Mouse (Mus musculus): ENCODE data around the gene Isca2. TPM values are rescaled to one million over a fixed set of nuclear protein-coding genes. Genes with fewer than 3 reads are reported as not detected.

The Isca2 gene
- polyA plus RNA-seq, 1 experiment from 2014 or later: 137 TPM

GRCm38 (mm10) chr12:84786091-84786490, 13.0 kb downstream of the Isca2 start:
- Histone ChIP-seq H3K4me2 (ENCODE audit: low read length) (no peak overlapping the region), H3K4me3 (ENCODE audit: low read depth, low read length) (no peak overlapping the region), H3K9ac (ENCODE audit: low read depth, low read length) (no peak overlapping the region), H3K4me1 (ENCODE audit: control insufficient read depth, insufficient read depth, low read length) (no peaks in the 10 kb centered on the region), H3K27me3 (ENCODE audit: control insufficient read depth, insufficient read depth, low read depth, low read length) (no peaks in the 10 kb centered on the region), H3K27ac (ENCODE audit: low read length) (no peak overlapping the region), H3K9me3 (replicated peaks; ENCODE audit: control insufficient read depth, low read length, poor library complexity, severe bottlenecking) (no peaks in the 10 kb centered on the region), H3K36me3 (ENCODE audit: control insufficient read depth, insufficient read depth, low read length) (no peaks in the 10 kb centered on the region)
- WGBS: 63% methylated on average over 5 of the region's 5 CpGs
- ATAC-seq: no peak

- no peak overlapping the region for H3K9ac ChIP-seq (ENCODE audit: low read depth, low read length)
- H3K36me3 ChIP-seq (ENCODE audit: control insufficient read depth, insufficient read depth, low read length): no peaks in the 10 kb centered on the region
- no peak for ATAC-seq
- H3K4me3 ChIP-seq (ENCODE audit: low read depth, low read length): no peak overlapping the region
- WGBS: 77% methylated on average over 10 of the region's 10 CpGs
- no peaks in the 10 kb centered on the region for H3K27me3 ChIP-seq (ENCODE audit: control insufficient read depth, insufficient read depth, low read depth, low read length)
- no peak overlapping the region for H3K4me2 ChIP-seq (ENCODE audit: low read length)
- no peaks in the 10 kb centered on the region for H3K9me3 ChIP-seq (replicated peaks; ENCODE audit: control insufficient read depth, low read length, poor library complexity, severe bottlenecking)
- H3K4me1 ChIP-seq (ENCODE audit: control insufficient read depth, insufficient read depth, low read length): no peaks in the 10 kb centered on the region
- H3K27ac ChIP-seq (ENCODE audit: low read length): no peak overlapping the region
Measured at GRCm38 (mm10) chr12:84790853-84791252, 17.8 kb downstream of the Isca2 start.

- H3K27me3 ChIP-seq (ENCODE audit: control insufficient read depth, insufficient read depth, low read depth, low read length): no peaks in the 10 kb centered on the region
- no peak overlapping the region for H3K9ac ChIP-seq (ENCODE audit: low read depth, low read length)
- ATAC-seq: no peak
- no peaks in the 10 kb centered on the region for H3K9me3 ChIP-seq (replicated peaks; ENCODE audit: control insufficient read depth, low read length, poor library complexity, severe bottlenecking)
- no peak overlapping the region for H3K27ac ChIP-seq (ENCODE audit: low read length)
- no peak overlapping the region for H3K4me2 ChIP-seq (ENCODE audit: low read length)
- H3K36me3 ChIP-seq (ENCODE audit: control insufficient read depth, insufficient read depth, low read length): no peaks in the 10 kb centered on the region
- H3K4me1 ChIP-seq (ENCODE audit: control insufficient read depth, insufficient read depth, low read length): no peaks in the 10 kb centered on the region
- 88% methylated on average over 4 of the region's 4 CpGs for WGBS
- no peak overlapping the region for H3K4me3 ChIP-seq (ENCODE audit: low read depth, low read length)
Measured at GRCm38 (mm10) chr12:84792629-84793028, 19.6 kb downstream of the Isca2 start.

- no peaks in the 10 kb centered on the region for H3K27me3 ChIP-seq (ENCODE audit: control insufficient read depth, insufficient read depth, low read depth, low read length)
- H3K27ac ChIP-seq (ENCODE audit: low read length): no peak overlapping the region
- no peaks in the 10 kb centered on the region for H3K36me3 ChIP-seq (ENCODE audit: control insufficient read depth, insufficient read depth, low read length)
- no peak overlapping the region for H3K9ac ChIP-seq (ENCODE audit: low read depth, low read length)
- no peak overlapping the region for H3K4me2 ChIP-seq (ENCODE audit: low read length)
- 92% methylated on average over 8 of the region's 8 CpGs for WGBS
- H3K4me3 ChIP-seq (ENCODE audit: low read depth, low read length): no peak overlapping the region
- H3K4me1 ChIP-seq (ENCODE audit: control insufficient read depth, insufficient read depth, low read length): no peaks in the 10 kb centered on the region
- ATAC-seq: no peak
- H3K9me3 ChIP-seq (replicated peaks; ENCODE audit: control insufficient read depth, low read length, poor library complexity, severe bottlenecking): no peaks in the 10 kb centered on the region
Measured at GRCm38 (mm10) chr12:84794647-84795046, 21.6 kb downstream of the Isca2 start.

GRCm38 (mm10) chr12:84799086-84799485, 26.0 kb downstream of the Isca2 start:
- Histone ChIP-seq H3K4me3 (ENCODE audit: low read depth, low read length) (no peak overlapping the region), H3K36me3 (ENCODE audit: control insufficient read depth, insufficient read depth, low read length) (no peaks in the 10 kb centered on the region), H3K9ac (ENCODE audit: low read depth, low read length) (no peak overlapping the region), H3K4me1 (ENCODE audit: control insufficient read depth, insufficient read depth, low read length) (no peaks in the 10 kb centered on the region), H3K27ac (ENCODE audit: low read length) (no peak overlapping the region), H3K27me3 (ENCODE audit: control insufficient read depth, insufficient read depth, low read depth, low read length) (no peaks in the 10 kb centered on the region), H3K9me3 (replicated peaks; ENCODE audit: control insufficient read depth, low read length, poor library complexity, severe bottlenecking) (no peaks in the 10 kb centered on the region), H3K4me2 (ENCODE audit: low read length) (no peak overlapping the region)
- WGBS: 94% methylated on average over 13 of the region's 13 CpGs
- no peak for ATAC-seq

- H3K4me3 ChIP-seq (ENCODE audit: low read depth, low read length): no peak overlapping the region
- H3K9ac ChIP-seq (ENCODE audit: low read depth, low read length): no peak overlapping the region
- H3K27me3 ChIP-seq (ENCODE audit: control insufficient read depth, insufficient read depth, low read depth, low read length): no peaks in the 10 kb centered on the region
- H3K9me3 ChIP-seq (replicated peaks; ENCODE audit: control insufficient read depth, low read length, poor library complexity, severe bottlenecking): no peaks in the 10 kb centered on the region
- ATAC-seq: no peak
- no peak overlapping the region for H3K4me2 ChIP-seq (ENCODE audit: low read length)
- no peak overlapping the region for H3K27ac ChIP-seq (ENCODE audit: low read length)
- no peaks in the 10 kb centered on the region for H3K4me1 ChIP-seq (ENCODE audit: control insufficient read depth, insufficient read depth, low read length)
- H3K36me3 ChIP-seq (ENCODE audit: control insufficient read depth, insufficient read depth, low read length): no peaks in the 10 kb centered on the region
- 73% methylated on average over 4 of the region's 4 CpGs for WGBS
Measured at GRCm38 (mm10) chr12:84800419-84800818, 27.4 kb downstream of the Isca2 start.

GRCm38 (mm10) chr12:84801532-84802110, 28.6 kb downstream of the Isca2 start:
- H3K27ac ChIP-seq (ENCODE audit: low read length): no peak overlapping the region
- H3K4me3 ChIP-seq (ENCODE audit: low read depth, low read length): no peak overlapping the region
- H3K4me2 ChIP-seq (ENCODE audit: low read length): no peak overlapping the region
- no peaks in the 10 kb centered on the region for H3K27me3 ChIP-seq (ENCODE audit: control insufficient read depth, insufficient read depth, low read depth, low read length)
- WGBS: 89% methylated on average over 13 of the region's 13 CpGs
- H3K9ac ChIP-seq (ENCODE audit: low read depth, low read length): no peak overlapping the region
- no peaks in the 10 kb centered on the region for H3K9me3 ChIP-seq (replicated peaks; ENCODE audit: control insufficient read depth, low read length, poor library complexity, severe bottlenecking)
- ATAC-seq: no peak
- H3K36me3 ChIP-seq (ENCODE audit: control insufficient read depth, insufficient read depth, low read length): no peaks in the 10 kb centered on the region
- H3K4me1 ChIP-seq (ENCODE audit: control insufficient read depth, insufficient read depth, low read length): no peaks in the 10 kb centered on the region

- no peaks in the 10 kb centered on the region for H3K36me3 ChIP-seq (ENCODE audit: control insufficient read depth, insufficient read depth, low read length)
- no peaks in the 10 kb centered on the region for H3K9me3 ChIP-seq (replicated peaks; ENCODE audit: control insufficient read depth, low read length, poor library complexity, severe bottlenecking)
- H3K4me2 ChIP-seq (ENCODE audit: low read length): no peak overlapping the region
- H3K4me3 ChIP-seq (ENCODE audit: low read depth, low read length): no peak overlapping the region
- 85% methylated on average over 3 of the region's 3 CpGs for WGBS
- no peak overlapping the region for H3K9ac ChIP-seq (ENCODE audit: low read depth, low read length)
- H3K27me3 ChIP-seq (ENCODE audit: control insufficient read depth, insufficient read depth, low read depth, low read length): no peaks in the 10 kb centered on the region
- no peak for ATAC-seq
- no peak overlapping the region for H3K27ac ChIP-seq (ENCODE audit: low read length)
- no peaks in the 10 kb centered on the region for H3K4me1 ChIP-seq (ENCODE audit: control insufficient read depth, insufficient read depth, low read length)
Measured at GRCm38 (mm10) chr12:84802625-84803024, 29.6 kb downstream of the Isca2 start.

- no peaks in the 10 kb centered on the region for H3K36me3 ChIP-seq (ENCODE audit: control insufficient read depth, insufficient read depth, low read length)
- H3K9ac ChIP-seq (ENCODE audit: low read depth, low read length): no peak overlapping the region
- H3K9me3 ChIP-seq (replicated peaks; ENCODE audit: control insufficient read depth, low read length, poor library complexity, severe bottlenecking): no peaks in the 10 kb centered on the region
- H3K27ac ChIP-seq (ENCODE audit: low read length): no peak overlapping the region
- no peaks in the 10 kb centered on the region for H3K4me1 ChIP-seq (ENCODE audit: control insufficient read depth, insufficient read depth, low read length)
- H3K4me2 ChIP-seq (ENCODE audit: low read length): no peak overlapping the region
- no peak for ATAC-seq
- 75% methylated on average over 9 of the region's 9 CpGs for WGBS
- H3K4me3 ChIP-seq (ENCODE audit: low read depth, low read length): no peak overlapping the region
- H3K27me3 ChIP-seq (ENCODE audit: control insufficient read depth, insufficient read depth, low read depth, low read length): no peaks in the 10 kb centered on the region
Measured at GRCm38 (mm10) chr12:84805228-84805842, 32.3 kb downstream of the Isca2 start.

All from midbrain, embryonic 16.5 days (tissue).